Mouse (Mus musculus): ENCODE measurements around the gene Spag7.

The Spag7 gene

GRCm38 (mm10) chr11:70668771-70669505 lies at the start of gene Spag7:
Spag7 (minus strand) TSS chr11:70669416.
- ChIA-PET POLR2A (interaction anchor here (0.5 to 20.9 kb wide), 132 partner anchors 8 to 1742 kb away, joined by 3 to 737 read pairs (median 5); partner anchors contain the start of genes Eno3 (in 4 of the 4), Pfn1 (in 4 of the 4), Rnf167 (in 4 of the 4) and Slc25a11 (in 4 of the 4)), CTCF (interaction anchor here (0.5 to 4.2 kb wide), 31 partner anchors 8 to 1078 kb away, joined by 3 to 40 read pairs (median 4); partner anchors contain the start of genes Rnf167 (in 3 of the 4), Slc25a11 (in 3 of the 4), 0610010K14Rik (in 2 of the 4) and Camta2 (in 2 of the 4))

- CTCF ChIA-PET = no interaction called here
- POLR2A ChIA-PET = interaction anchor here in 1 of 4 experiments (0.7 kb wide), 1 partner anchor 9 kb away, joined by 4 read pairs; no protein-coding TSS in a partner anchor
These were observed 49.3 kb upstream of the Spag7 start for GRCm38 (mm10) chr11:70718481-70718880.

GRCm38 (mm10) chr11:70715832-70716231 lies 46.6 kb upstream of the Spag7 start:
- ChIA-PET POLR2A (interaction anchor here in 3 of 4 experiments (0.6 to 1.1 kb wide), 4 partner anchors 12 to 69 kb away, joined by 3 to 5 read pairs (median 3); partner anchors contain the start of genes Inca1 (in 1 of the 3), Rnf167 (in 1 of the 3) and Slc25a11 (in 1 of the 3)), CTCF (interaction anchor here in 1 of 4 experiments (0.7 to 0.8 kb wide), 2 partner anchors 44 to 100 kb away, joined by 4 to 8 read pairs; no protein-coding TSS in a partner anchor)

- ChIA-PET CTCF (no interaction called here), POLR2A (interaction anchor here in 1 of 4 experiments (1.0 kb wide), 1 partner anchor 43 kb away, joined by 3 read pairs; no protein-coding TSS in a partner anchor)
These were observed 44.0 kb upstream of the Spag7 start for GRCm38 (mm10) chr11:70713222-70713621.

- ChIA-PET POLR2A (interaction anchor here in 2 of 4 experiments (0.6 to 1.1 kb wide), 3 partner anchors 59 to 1703 kb away, joined by 3 to 4 read pairs (median 3); no protein-coding TSS in a partner anchor), CTCF (interaction anchor here in 2 of 4 experiments (0.6 to 0.7 kb wide), 2 partner anchors 14 to 15 kb away, joined by 3 to 4 read pairs; no protein-coding TSS in a partner anchor)
These were observed 41.8 kb upstream of the Spag7 start for GRCm38 (mm10) chr11:70711026-70711425.

- ChIA-PET CTCF (no interaction called here), POLR2A (interaction anchor here in 1 of 4 experiments (1.4 kb wide), 1 partner anchor 24 kb away, joined by 3 read pairs; no protein-coding TSS in a partner anchor)
These were observed 36.9 kb upstream of the Spag7 start for GRCm38 (mm10) chr11:70706127-70706526.

GRCm38 (mm10) chr11:70702781-70703180 lies 33.6 kb upstream of the Spag7 start:
- ChIA-PET CTCF (interaction anchor here in 2 of 4 experiments (0.6 to 0.7 kb wide), 2 partner anchors 16 to 382 kb away, joined by 3 to 7 read pairs; no protein-coding TSS in a partner anchor), POLR2A (interaction anchor here in 3 of 4 experiments (0.6 to 7.0 kb wide), 6 partner anchors 14 to 807 kb away, joined by 3 to 47 read pairs (median 3); partner anchors contain the start of genes Rnf167 (in 1 of the 3), Slc25a11 (in 1 of the 3) and Spag7 (in 1 of the 3))

- POLR2A ChIA-PET = interaction anchor here in 3 of 4 experiments (0.6 to 7.0 kb wide), 5 partner anchors 13 to 55 kb away, joined by 3 to 47 read pairs (median 3); partner anchors contain the start of genes Rnf167 (in 1 of the 3), Slc25a11 (in 1 of the 3) and Spag7 (in 1 of the 3)
These were observed 32.9 kb upstream of the Spag7 start for GRCm38 (mm10) chr11:70701984-70702733.

GRCm38 (mm10) chr11:70701221-70701955 lies 32.2 kb upstream of the Spag7 start:
- POLR2A ChIA-PET = interaction anchor here in 2 of 4 experiments (0.9 to 7.0 kb wide), 12 partner anchors 8 to 721 kb away, joined by 3 to 47 read pairs (median 6); partner anchors contain the start of genes Rnf167 (in 2 of the 2), Slc25a11 (in 2 of the 2), Spag7 (in 2 of the 2) and Camta2 (in 1 of the 2)

More at GRCm38 (mm10) chr11:70701984-70702733, 32.9 kb upstream of the Spag7 start:
- CTCF ChIA-PET = no interaction called here

GRCm38 (mm10) chr11:70700613-70701012 lies 31.4 kb upstream of the Spag7 start:
- ChIA-PET POLR2A (interaction anchor here in 3 of 4 experiments (0.9 to 7.0 kb wide), 19 partner anchors 9 to 720 kb away, joined by 3 to 47 read pairs (median 6); partner anchors contain the start of genes Spag7 (in 3 of the 3), Rnf167 (in 2 of the 3), Slc25a11 (in 2 of the 3) and Camta2 (in 1 of the 3)), CTCF (interaction anchor here in 2 of 4 experiments (0.6 to 1.6 kb wide), 8 partner anchors 13 to 361 kb away, joined by 3 to 5 read pairs (median 3); partner anchors contain the start of genes Arrb2 (in 1 of the 2) and Camta2 (in 1 of the 2))

More at GRCm38 (mm10) chr11:70701221-70701955, 32.2 kb upstream of the Spag7 start:
- CTCF ChIA-PET = interaction anchor here in 2 of 4 experiments (0.9 to 1.6 kb wide), 2 partner anchors 19 kb away, joined by 3 to 5 read pairs; no protein-coding TSS in a partner anchor

- ChIA-PET CTCF (interaction anchor here in 3 of 4 experiments (0.6 to 1.6 kb wide), 17 partner anchors 9 to 502 kb away, joined by 3 to 8 read pairs (median 3); partner anchors contain the start of genes Arrb2 (in 1 of the 3), Camta2 (in 1 of the 3), Rnf167 (in 1 of the 3) and Slc25a11 (in 1 of the 3)), POLR2A (interaction anchor here (0.6 to 7.0 kb wide), 41 partner anchors 8 to 719 kb away, joined by 3 to 47 read pairs (median 4); partner anchors contain the start of genes Rnf167 (in 3 of the 4), Slc25a11 (in 3 of the 4), Spag7 (in 3 of the 4) and Camta2 (in 2 of the 4))
These were observed 30.7 kb upstream of the Spag7 start, which contains the start of the genes Inca1 and Kif1c for GRCm38 (mm10) chr11:70699722-70700556. Inca1 (minus strand) TSS chr11:70700155. Kif1c (plus strand) TSS chr11:70700548.

- ChIA-PET POLR2A (interaction anchor here (0.6 to 7.0 kb wide), 26 partner anchors 9 to 320 kb away, joined by 3 to 47 read pairs (median 5); partner anchors contain the start of genes Rnf167 (in 3 of the 4), Slc25a11 (in 3 of the 4), Spag7 (in 2 of the 4) and Camta2 (in 1 of the 4)), CTCF (interaction anchor here in 3 of 4 experiments (0.6 to 3.2 kb wide), 9 partner anchors 10 to 79 kb away, joined by 3 to 15 read pairs (median 3); partner anchors contain the start of genes Rnf167 (in 1 of the 3), Slc25a11 (in 1 of the 3) and Spag7 (in 1 of the 3))
These were observed 29.8 kb upstream of the Spag7 start for GRCm38 (mm10) chr11:70699051-70699450.

- ChIA-PET CTCF (interaction anchor here in 3 of 4 experiments (0.6 to 3.2 kb wide), 13 partner anchors 10 to 1714 kb away, joined by 3 to 15 read pairs (median 5); partner anchors contain the start of genes Camta2 (in 1 of the 3) and Smtnl2 (in 1 of the 3)), POLR2A (interaction anchor here in 2 of 4 experiments (0.6 to 7.0 kb wide), 11 partner anchors 10 to 80 kb away, joined by 3 to 47 read pairs (median 4); partner anchors contain the start of genes Rnf167 (in 2 of the 2), Slc25a11 (in 2 of the 2), Pfn1 (in 1 of the 2) and Spag7 (in 1 of the 2))
These were observed 28.2 kb upstream of the Spag7 start for GRCm38 (mm10) chr11:70697376-70697775.

GRCm38 (mm10) chr11:70693504-70693903 lies 24.3 kb upstream of the Spag7 start:
- CTCF ChIA-PET = interaction anchor here in 2 of 4 experiments (0.6 to 0.7 kb wide), 2 partner anchors 12 to 22 kb away, joined by 5 to 6 read pairs; no protein-coding TSS in a partner anchor

GRCm38 (mm10) chr11:70689578-70689977 lies 20.4 kb upstream of the Spag7 start:
- POLR2A ChIA-PET = interaction anchor here in 3 of 4 experiments (0.5 to 5.4 kb wide), 10 partner anchors 9 to 43 kb away, joined by 3 to 56 read pairs (median 4); partner anchors contain the start of genes Spag7 (in 2 of the 3), Inca1 (in 1 of the 3), Kif1c (in 1 of the 3) and Rnf167 (in 1 of the 3)
- CTCF ChIA-PET = no interaction called here

More at GRCm38 (mm10) chr11:70693504-70693903, 24.3 kb upstream of the Spag7 start:
- POLR2A ChIA-PET = interaction anchor here in 2 of 4 experiments (0.5 to 0.8 kb wide), 3 partner anchors 23 to 935 kb away, joined by 3 read pairs; partner anchors contain the start of gene Polr2a (in 1 of the 2)

Measured in embryonic stem cell, embryonic (primary cell).